Mouse (Mus musculus) heart, embryonic 14.5 days (tissue): ENCODE data around the gene Fam83e. TPM values are rescaled to one million over a fixed set of nuclear protein-coding genes. Genes with fewer than 3 reads are reported as not detected.

Source experiments
- ATAC-seq: fragments of 200-750 bp; cut with Nextera tagmentation; 2 replicates; pipeline ENCODE4 v1.8.0; 2017; ENCODE audit warnings: low read depth, moderate TSS enrichment; ENCODE audit not compliant: insufficient number of reproducible peaks, insufficient read depth, low FRiP score
- H3K27ac ChIP-seq, 2 experiments: fragments of 200-500 bp in 1 of 2; fragments of 300-500 bp in 1 of 2; sonication (generic) in 1 of 2; replicated peaks in 1 of 2; 2 replicates each; pipeline ENCODE4 v1.5.1; 2012 to 2014; ENCODE audit warnings: low read depth in 2 of 2, low read length in 2 of 2, control low read depth in 1 of 2, mild to moderate bottlenecking in 1 of 2, mixed read lengths in 1 of 2; ENCODE audit not compliant: control insufficient read depth in 1 of 2, insufficient read depth in 1 of 2
- H3K27me3 ChIP-seq: fragments of 300-500 bp; sonication (generic); 2 replicates; pipeline ENCODE4 v1.6.1; 2014; ENCODE audit warnings: mild to moderate bottlenecking, low read length, control low read depth; ENCODE audit not compliant: control insufficient read depth, insufficient read depth
- H3K36me3 ChIP-seq: fragments of 300-500 bp; sonication (generic); 2 replicates; pipeline ENCODE4 v1.6.1; 2014; ENCODE audit warnings: mild to moderate bottlenecking, control low read depth, low read length, mixed read lengths; ENCODE audit not compliant: control insufficient read depth, insufficient read depth
- H3K4me1 ChIP-seq, 2 experiments: fragments of 200-500 bp in 1 of 2; fragments of 300-500 bp in 1 of 2; sonication (generic) in 1 of 2; 2 replicates each; pipeline ENCODE4 v1.6.1; 2012 to 2014; ENCODE audit warnings: low read length in 2 of 2, control low read depth in 1 of 2, mixed read lengths in 1 of 2; ENCODE audit not compliant: control insufficient read depth in 2 of 2, insufficient read depth in 2 of 2
- H3K4me2 ChIP-seq: fragments of 300-500 bp; sonication (generic); 2 replicates; pipeline ENCODE4 v1.6.1; 2014; ENCODE audit warnings: mild to moderate bottlenecking, low read length
- H3K4me3 ChIP-seq, 2 experiments: fragments of 200-500 bp in 1 of 2; fragments of 300-500 bp in 1 of 2; sonication (generic) in 1 of 2; 2 replicates each; pipeline ENCODE4 v1.5.1; 2012 to 2014; ENCODE audit warnings: low read length in 2 of 2, mild to moderate bottlenecking in 2 of 2, control low read depth in 1 of 2, low read depth in 1 of 2, moderate library complexity in 1 of 2; ENCODE audit not compliant: control insufficient read depth in 1 of 2, insufficient read depth in 1 of 2
- H3K9ac ChIP-seq: fragments of 300-500 bp; sonication (generic); 2 replicates; pipeline ENCODE4 v1.6.1; 2014; ENCODE audit warnings: mild to moderate bottlenecking, low read length
- H3K9me3 ChIP-seq: fragments of 300-500 bp; sonication (generic); 2 replicates; pipeline ENCODE4 v1.6.1; 2016; ENCODE audit warnings: low read length, control low read depth; ENCODE audit not compliant: control insufficient read depth
- WGBS: fragments of 180-500 bp; shearing (Covaris S2); extraction: QIAGEN DNeasy Blood & Tissue Kit; methylation state at CpG from one replicate; pipeline ENCODE4 v1.1.7; 2014; 5-methylcytosine and 5-hydroxymethylcytosine counted together
- polyA plus RNA-seq: library from polyadenylated mRNA; unstranded; fragments of >200 nt; fragmentation: Nextera tagmentation; extraction: Ambion mirVana; gene quantifications from 2 replicates; pipeline ENCODE4 v1.2.1, GENCODE M21; 2014

Gene Fam83e
- polyA plus RNA-seq, 1 experiment from 2014 or later = 0.31 TPM

GRCm38 (mm10) chr7:45707375-45707967, 13.5 kb upstream of the Fam83e start:
- peak overlapping the region; percentile 55 for H3K9ac ChIP-seq
- no peaks in the 10 kb centered on the region for H3K27me3 ChIP-seq
- H3K36me3 ChIP-seq = peaks cover 29% of the 10 kb centered on the region
- peak overlapping the region; percentile 96 for H3K4me2 ChIP-seq
- H3K9me3 ChIP-seq = no peaks in the 10 kb centered on the region
- peak overlapping the region; percentile 66 to 74 for H3K4me3 ChIP-seq
- H3K4me1 ChIP-seq = peaks cover 21 to 41% of the 10 kb centered on the region in 2 experiments
- H3K27ac ChIP-seq = peak overlapping the region; percentile 63 to 93
- under 1% methylated on average over 27 of the region's 27 CpGs for WGBS
- 0 out of 2 replicates have a peak, but pooled peaks have one; percentile 7 for ATAC-seq

GRCm38 (mm10) chr7:45708221-45708761, 12.7 kb upstream of the Fam83e start:
- 0 out of 4 replicates have a peak overlapping the region, but pooled peaks of 1 of the 2 experiments have one; percentile 74 for H3K4me3 ChIP-seq
- H3K9me3 ChIP-seq = no peaks in the 10 kb centered on the region
- no peaks in the 10 kb centered on the region for H3K27me3 ChIP-seq
- 0 out of 2 replicates have a peak overlapping the region, but pooled peaks have one; percentile 14 for H3K9ac ChIP-seq
- H3K4me1 ChIP-seq = peaks cover 21 to 38% of the 10 kb centered on the region in 2 experiments
- peak overlapping the region; percentile 96 for H3K4me2 ChIP-seq
- H3K27ac ChIP-seq = no peak overlapping the region
- ATAC-seq = no peak
- H3K36me3 ChIP-seq = peaks cover 38% of the 10 kb centered on the region
- 46% methylated on average over 13 of the region's 13 CpGs for WGBS

GRCm38 (mm10) chr7:45709036-45709435, 12.0 kb upstream of the Fam83e start:
- H3K27me3 ChIP-seq = no peaks in the 10 kb centered on the region
- peaks cover 16 to 32% of the 10 kb centered on the region in 2 experiments for H3K4me1 ChIP-seq
- no peak for ATAC-seq
- no peak overlapping the region for H3K4me3 ChIP-seq
- no peak overlapping the region for H3K4me2 ChIP-seq
- H3K9ac ChIP-seq = no peak overlapping the region
- peaks cover 44% of the 10 kb centered on the region for H3K36me3 ChIP-seq
- no peak overlapping the region for H3K27ac ChIP-seq
- 42% methylated on average over 6 of the region's 6 CpGs for WGBS
- H3K9me3 ChIP-seq = no peaks in the 10 kb centered on the region

- peaks cover 17 to 38% of the 10 kb centered on the region in 2 experiments for H3K4me1 ChIP-seq
- H3K4me2 ChIP-seq = no peak overlapping the region
- ATAC-seq = no peak
- 74% methylated on average over 14 of the region's 14 CpGs for WGBS
- no peaks in the 10 kb centered on the region for H3K9me3 ChIP-seq
- H3K36me3 ChIP-seq = peaks cover 45% of the 10 kb centered on the region
- H3K4me3 ChIP-seq = no peak overlapping the region
- H3K27me3 ChIP-seq = no peaks in the 10 kb centered on the region
- no peak overlapping the region for H3K9ac ChIP-seq
- no peak overlapping the region for H3K27ac ChIP-seq
Measured at GRCm38 (mm10) chr7:45709677-45710355, 11.2 kb upstream of the Fam83e start.

GRCm38 (mm10) chr7:45710477-45711191, 10.4 kb upstream of the Fam83e start:
- H3K4me1 ChIP-seq = peaks cover 19 to 38% of the 10 kb centered on the region in 2 experiments

GRCm38 (mm10) chr7:45711316-45712021, 9.5 kb upstream of the Fam83e start:
- Histone ChIP-seq H3K4me2 (no peak overlapping the region), H3K4me1 (peaks cover 23 to 42% of the 10 kb centered on the region in 2 experiments), H3K36me3 (peaks cover 45% of the 10 kb centered on the region), H3K27ac (no peak overlapping the region), H3K4me3 (no peak overlapping the region), H3K9ac (no peak overlapping the region), H3K9me3 (no peaks in the 10 kb centered on the region), H3K27me3 (no peaks in the 10 kb centered on the region)
- no peak for ATAC-seq
- 90% methylated on average over 24 of the region's 24 CpGs for WGBS

More at GRCm38 (mm10) chr7:45710477-45711191, 10.4 kb upstream of the Fam83e start:
- WGBS = 89% methylated on average over 20 of the region's 20 CpGs
- Histone ChIP-seq H3K27me3 (no peaks in the 10 kb centered on the region), H3K27ac (no peak overlapping the region), H3K9ac (no peak overlapping the region), H3K36me3 (peaks cover 45% of the 10 kb centered on the region), H3K9me3 (no peaks in the 10 kb centered on the region), H3K4me3 (no peak overlapping the region), H3K4me2 (no peak overlapping the region)
- ATAC-seq = no peak
